Mouse (Mus musculus): ENCODE measurements around the gene Olfr705. TPM values are rescaled to one million over a fixed set of nuclear protein-coding genes. Genes with fewer than 3 reads are reported as not detected.

Gene Olfr705
- polyA plus RNA-seq (2012; rRNA removed) = not detected in 2 replicates

DNA sequence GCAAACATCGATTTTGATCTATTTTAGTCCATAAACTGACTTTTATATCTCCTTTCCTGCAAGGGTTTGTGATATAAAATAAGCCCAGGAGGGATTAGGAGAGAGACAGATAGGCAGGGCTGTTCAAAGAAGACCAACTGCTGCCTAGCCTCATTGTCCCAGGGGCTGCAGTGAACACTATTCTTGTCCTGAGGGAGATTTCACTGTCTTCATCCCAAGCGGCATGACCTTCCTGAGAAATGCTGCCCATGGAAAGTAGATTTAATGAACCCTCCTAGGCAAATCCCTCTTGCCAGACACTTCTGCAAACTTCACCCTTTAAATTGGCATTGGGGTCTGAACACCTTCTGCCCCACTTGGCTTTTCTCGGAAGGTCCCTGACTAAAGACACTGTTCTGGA is at the start of gene Olfr705:
Gene Olfr705 (minus strand): TSS at position 101 of the 400 bp plus-strand sequence.

DNA sequence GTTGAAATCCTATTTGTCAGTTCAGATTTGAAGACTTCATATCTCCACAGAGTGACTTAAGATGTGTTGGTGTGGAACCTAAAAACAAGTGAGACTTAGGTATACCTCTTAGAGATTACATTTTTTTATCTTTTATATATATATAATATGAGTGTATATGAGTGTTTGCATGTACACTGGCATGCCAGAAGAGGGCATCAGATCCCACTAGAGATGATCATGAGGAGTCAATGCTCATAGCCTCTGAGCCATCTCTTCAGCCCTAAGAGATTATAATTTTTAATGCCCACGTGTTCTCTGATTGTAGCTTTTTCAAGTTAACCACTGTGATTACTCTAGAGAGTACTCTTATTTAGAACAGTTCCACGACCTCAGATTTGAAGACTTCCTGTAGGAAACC is 31.0 kb upstream of the Olfr705 start, which contains the start of gene Olfr1532-ps1:
Gene Olfr1532-ps1 (plus strand): TSS at position 326 of the 400 bp plus-strand sequence.

DNA sequence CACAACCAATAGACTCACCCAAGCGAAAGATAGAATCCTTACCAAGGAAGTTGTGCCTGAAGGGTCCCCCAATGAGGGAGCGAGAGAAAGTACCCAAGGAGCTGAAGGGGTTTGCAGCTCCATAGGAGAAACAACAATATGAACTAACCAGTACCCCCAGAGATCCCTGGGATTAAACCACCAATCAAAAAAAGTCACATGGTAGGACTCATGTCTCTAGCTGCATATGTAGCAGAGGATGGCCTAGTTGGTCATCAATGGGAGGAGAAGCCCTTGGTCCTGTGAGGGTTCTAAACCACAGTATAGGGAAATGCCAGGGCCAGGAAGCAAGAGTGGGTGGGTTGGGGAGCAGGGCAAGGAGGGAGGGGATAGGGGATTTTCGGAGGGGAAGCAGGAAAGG is 24.4 kb upstream of the Olfr705 start, which contains the start of gene Olfr707:
Gene Olfr707 (minus strand): TSS at position 101 of the 400 bp plus-strand sequence.

DNA sequence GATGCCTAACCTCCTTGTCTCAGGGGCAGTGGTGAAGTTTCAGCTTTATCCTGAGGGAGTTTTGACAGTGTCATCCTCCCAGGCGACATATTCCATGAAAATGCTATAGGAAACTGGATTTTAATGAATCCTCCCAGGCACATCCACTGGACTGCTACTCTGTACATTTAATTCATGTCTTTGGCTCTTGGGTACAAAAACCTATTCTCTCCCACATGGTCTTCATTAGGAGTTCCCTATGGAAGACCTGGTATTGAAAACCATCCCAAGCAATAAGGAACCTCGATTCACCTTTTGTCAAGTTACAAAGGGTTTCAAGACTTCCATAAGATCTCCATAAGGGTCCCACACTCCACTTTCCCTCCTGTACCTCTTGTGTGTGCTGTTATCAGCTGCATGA is 11.4 kb upstream of the Olfr705 start, which contains the start of gene Olfr706:
Gene Olfr706 (minus strand): TSS at position 101 of the 400 bp plus-strand sequence.

DNA sequence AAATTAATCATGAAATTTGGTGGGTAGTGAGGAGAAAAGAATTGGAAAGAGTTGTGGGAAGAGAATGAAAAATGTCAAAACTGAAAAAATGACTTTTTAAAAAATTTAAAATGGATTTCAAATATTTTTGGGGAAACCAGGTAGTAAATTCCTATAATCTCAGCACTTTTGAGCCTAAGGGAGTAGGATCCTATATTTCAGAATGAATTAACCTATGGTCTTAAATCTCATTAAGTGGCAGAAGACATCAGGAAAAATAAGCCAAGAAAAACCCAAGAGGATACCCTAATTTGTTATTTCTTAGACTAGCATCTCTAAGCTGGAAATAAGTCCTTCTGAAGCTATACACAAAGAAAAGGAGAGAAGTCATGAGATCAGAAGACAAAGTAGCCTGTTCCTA is 13.8 kb downstream of the Olfr705 start, which contains the start of gene Olfr704:
Gene Olfr704 (plus strand): TSS at position 301 of the 400 bp plus-strand sequence.

DNA sequence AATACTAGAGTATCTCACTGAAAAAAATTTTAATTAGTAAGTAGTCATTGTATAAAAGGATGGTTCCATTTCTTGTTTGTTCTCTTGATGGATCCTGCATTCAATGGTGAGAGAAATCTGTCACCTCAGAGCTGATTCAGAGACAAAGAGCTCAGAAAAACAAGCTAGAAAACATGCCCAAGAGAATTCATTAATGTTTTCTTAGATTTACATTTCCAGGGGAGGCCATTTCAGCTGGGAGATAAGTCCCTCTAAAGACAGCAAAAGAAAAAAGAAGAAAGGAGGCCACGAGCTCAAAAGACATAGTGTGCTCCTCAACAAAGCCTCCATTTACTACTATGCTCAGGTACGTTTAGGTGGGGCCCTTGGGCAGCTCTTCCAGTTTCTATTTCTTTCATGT is 33.6 kb downstream of the Olfr705 start, which contains the start of gene Olfr703:
Gene Olfr703 (plus strand): TSS at position 301 of the 400 bp plus-strand sequence.

DNA sequence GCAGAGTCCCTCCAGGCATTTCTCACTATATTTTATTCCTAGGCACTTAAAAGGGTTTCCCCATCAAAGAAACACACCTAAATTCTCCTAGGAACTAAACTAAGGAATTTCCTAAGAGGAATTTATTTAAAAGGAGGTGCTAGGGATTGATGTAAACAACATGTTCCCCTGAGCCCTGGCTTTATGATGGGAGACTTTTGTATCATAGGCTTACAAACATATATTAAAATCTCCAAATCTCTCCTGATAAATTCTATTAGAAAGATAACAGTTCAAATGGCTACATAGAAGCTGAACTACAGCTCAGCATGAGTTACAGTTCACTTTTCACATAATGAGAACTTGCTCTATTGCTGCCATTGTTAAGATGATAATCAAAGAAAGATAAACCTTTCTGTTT is 42.9 kb downstream of the Olfr705 start, which contains the start of gene Olfr702:
Gene Olfr702 (minus strand): TSS at position 101 of the 400 bp plus-strand sequence.

Other genes with a start within 250 kb of the Olfr705 start
- gene Olfr693, start 196.3 kb downstream of the Olfr705 start, polyA plus RNA-seq (2012; rRNA removed) = not detected in 2 replicates
- not detected in 2 replicates for gene Olfr694, start 185.1 kb downstream of the Olfr705 start, polyA plus RNA-seq (2012; rRNA removed)
- gene Olfr695, start 160.5 kb downstream of the Olfr705 start, polyA plus RNA-seq (2012; rRNA removed) = not detected in 2 replicates
- gene Olfr697, start 134.4 kb downstream of the Olfr705 start, polyA plus RNA-seq (2012; rRNA removed) = not detected in 2 replicates
- gene Olfr698, start 121.5 kb downstream of the Olfr705 start, polyA plus RNA-seq (2012; rRNA removed) = not detected in 2 replicates
- not detected in 2 replicates for gene Olfr699, start 83.7 kb downstream of the Olfr705 start, polyA plus RNA-seq (2012; rRNA removed)
- gene Olfr700, start 68.1 kb downstream of the Olfr705 start, polyA plus RNA-seq (2012; rRNA removed) = not detected in 2 replicates
- not detected in 2 replicates for gene Olfr701, start 62.8 kb downstream of the Olfr705 start, polyA plus RNA-seq (2012; rRNA removed)
- not detected in 2 replicates for gene Olfr702, start 43.0 kb downstream of the Olfr705 start, polyA plus RNA-seq (2012; rRNA removed)
- gene Olfr703, start 33.5 kb downstream of the Olfr705 start, polyA plus RNA-seq (2012; rRNA removed) = not detected in 2 replicates
- gene Olfr704, start 13.7 kb downstream of the Olfr705 start, polyA plus RNA-seq (2012; rRNA removed) = not detected in 2 replicates
- gene Olfr706, start 11.3 kb upstream of the Olfr705 start, polyA plus RNA-seq (2012; rRNA removed) = not detected in 2 replicates
- gene Olfr707, start 24.4 kb upstream of the Olfr705 start, polyA plus RNA-seq (2012; rRNA removed) = not detected in 2 replicates
- gene Olfr1532-ps1, start 31.1 kb upstream of the Olfr705 start, polyA plus RNA-seq (2012; rRNA removed) = not detected in 2 replicates
- not detected in 2 replicates for gene Olfr709-ps1, start 55.3 kb upstream of the Olfr705 start, polyA plus RNA-seq (2012; rRNA removed)
- gene Olfr710, start 71.4 kb upstream of the Olfr705 start, polyA plus RNA-seq (2012; rRNA removed) = not detected in 2 replicates
- not detected in 2 replicates for gene Olfr6, start 87.0 kb upstream of the Olfr705 start, polyA plus RNA-seq (2012; rRNA removed)
- gene Olfr711, start 98.6 kb upstream of the Olfr705 start, polyA plus RNA-seq (2012; rRNA removed) = not detected in 2 replicates
- not detected in 2 replicates for gene Olfr2, start 129.2 kb upstream of the Olfr705 start, polyA plus RNA-seq (2012; rRNA removed)
- gene Olfr713, start 154.3 kb upstream of the Olfr705 start, polyA plus RNA-seq (2012; rRNA removed) = not detected in 2 replicates
- not detected in 2 replicates for gene Olfr714, start 194.1 kb upstream of the Olfr705 start, polyA plus RNA-seq (2012; rRNA removed)
- gene Olfr17, start 216.3 kb upstream of the Olfr705 start, polyA plus RNA-seq (2012; rRNA removed) = not detected in 2 replicates
- not detected in 2 replicates for gene Olfr715b, start 233.5 kb upstream of the Olfr705 start, polyA plus RNA-seq (2012; rRNA removed)